Mouse (Mus musculus): ENCODE results near the gene Plpp1. TPM values are rescaled to one million over a fixed set of nuclear protein-coding genes. Genes with fewer than 3 reads are reported as not detected.
A peak's percentile ranks its signal among the peaks of the same experiment; 100 is the strongest.

Gene Plpp1
- polyA plus RNA-seq, 1 experiment from 2014 or later, result 21.8 TPM

- Histone ChIP-seq H3K4me1 (peaks cover 15% of the 10 kb centered on the region), H3K9me3 (no peaks in the 10 kb centered on the region), H3K27me3 (replicated peaks; ENCODE audit: low read depth, poor library complexity, severe bottlenecking) (no peaks in the 10 kb centered on the region), H3K4me3 (no peak overlapping the region), H3K27ac (replicated peaks) (no peak overlapping the region), H3K36me3 (replicated peaks) (no peaks in the 10 kb centered on the region)
- WGBS, result 52% methylated on average over 2 of the region's 2 CpGs
- no peak for DNase-seq (ENCODE audit: low spot score)
Observed at GRCm38 (mm10) chr13:112832589-112832988, 32.0 kb downstream of the Plpp1 start.

DNA sequence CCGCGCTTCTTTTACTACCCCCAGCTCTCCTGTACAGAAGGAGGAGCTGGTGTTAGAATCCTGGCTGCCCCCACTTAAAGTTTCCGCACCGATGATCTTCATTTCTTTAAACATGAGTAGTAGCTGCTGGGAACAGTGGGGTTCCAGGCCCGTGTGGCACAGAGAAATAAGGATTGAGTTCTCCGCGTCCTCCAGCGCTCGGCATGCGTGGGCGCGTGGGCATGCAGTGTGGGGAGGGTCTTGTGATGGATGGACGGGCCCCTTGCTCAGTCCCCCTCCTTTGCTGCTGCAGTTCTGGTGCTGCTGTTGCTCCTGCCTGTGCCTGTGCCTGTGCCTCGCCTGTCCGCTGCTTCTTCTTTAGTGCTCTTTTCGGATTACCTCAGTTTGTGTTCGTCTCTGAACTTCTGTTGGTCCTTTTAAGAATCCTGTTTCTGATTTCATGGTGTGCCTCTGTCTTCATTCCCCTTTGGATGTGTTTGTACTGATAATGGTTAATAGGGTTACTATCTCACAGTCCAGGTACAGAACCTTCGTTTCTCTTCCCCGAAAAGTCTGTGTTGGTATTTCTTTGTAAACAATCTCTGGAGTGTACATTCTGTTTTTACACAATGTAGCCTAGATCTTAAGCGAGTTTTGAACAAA is 32.8 kb downstream of the Plpp1 start:
- Histone ChIP-seq H3K4me1 (peaks cover 15% of the 10 kb centered on the region), H3K27me3 (replicated peaks; ENCODE audit: low read depth, poor library complexity, severe bottlenecking) (no peaks in the 10 kb centered on the region), H3K9me3 (no peaks in the 10 kb centered on the region), H3K4me3 (no peak overlapping the region), H3K36me3 (replicated peaks) (no peaks in the 10 kb centered on the region), H3K27ac (replicated peaks) (no peak overlapping the region)
- 78% methylated on average over 20 of the region's 20 CpGs for WGBS
- DNase-seq (ENCODE audit: low spot score), result no peak

- Histone ChIP-seq H3K27me3 (replicated peaks; ENCODE audit: low read depth, poor library complexity, severe bottlenecking) (no peaks in the 10 kb centered on the region), H3K36me3 (replicated peaks) (no peaks in the 10 kb centered on the region), H3K4me1 (peaks cover 15% of the 10 kb centered on the region), H3K9me3 (no peaks in the 10 kb centered on the region), H3K27ac (replicated peaks) (no peak overlapping the region), H3K4me3 (no peak overlapping the region)
- WGBS, result 84% methylated on average over 3 of the region's 3 CpGs
- DNase-seq (ENCODE audit: low spot score), result no peak
Observed at GRCm38 (mm10) chr13:112833895-112834263, 33.3 kb downstream of the Plpp1 start.

GRCm38 (mm10) chr13:112835113-112835512 is 34.5 kb downstream of the Plpp1 start:
- Histone ChIP-seq H3K4me1 (peaks cover 15% of the 10 kb centered on the region), H3K9me3 (no peaks in the 10 kb centered on the region), H3K27ac (replicated peaks) (no peak overlapping the region), H3K36me3 (replicated peaks) (no peaks in the 10 kb centered on the region), H3K4me3 (no peak overlapping the region), H3K27me3 (replicated peaks; ENCODE audit: low read depth, poor library complexity, severe bottlenecking) (no peaks in the 10 kb centered on the region)
- WGBS, result 35% methylated on average over 12 of the region's 12 CpGs
- DNase-seq (ENCODE audit: low spot score), result peak; percentile 34

GRCm38 (mm10) chr13:112836951-112837350 is 36.4 kb downstream of the Plpp1 start:
- DNase-seq (ENCODE audit: low spot score), result no peak

DNA sequence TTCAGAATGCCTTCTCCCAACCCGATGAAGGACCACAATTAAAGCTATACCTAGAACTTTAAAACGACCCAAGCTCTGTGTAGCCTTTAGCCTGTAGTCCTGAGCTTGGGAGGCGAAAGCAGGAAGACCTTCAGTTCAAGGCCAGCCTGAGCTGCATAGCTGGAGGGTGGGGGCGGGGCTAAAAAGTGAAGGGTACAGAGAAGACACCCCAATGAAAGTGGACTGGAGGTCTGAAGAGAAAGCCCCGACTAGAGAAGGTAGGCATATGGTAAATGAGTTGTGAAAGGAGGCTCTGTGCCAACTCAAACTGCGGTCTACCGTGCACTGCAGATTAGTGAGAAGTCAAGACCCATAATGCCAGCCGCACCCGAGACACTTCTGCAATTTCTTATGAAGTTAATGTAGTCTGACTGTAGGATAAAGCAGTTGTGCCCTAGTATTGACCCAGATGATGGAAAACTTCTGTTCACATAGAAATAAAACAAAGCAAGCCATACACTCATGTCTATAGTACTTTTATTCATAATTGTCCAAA is 37.1 kb downstream of the Plpp1 start:
- Histone ChIP-seq H3K27me3 (replicated peaks; ENCODE audit: low read depth, poor library complexity, severe bottlenecking) (no peaks in the 10 kb centered on the region), H3K36me3 (replicated peaks) (peaks cover 4% of the 10 kb centered on the region; the same call in 1 of the 2 replicates), H3K9me3 (no peaks in the 10 kb centered on the region), H3K27ac (replicated peaks) (no peak overlapping the region), H3K4me3 (no peak overlapping the region), H3K4me1 (peaks cover 12% of the 10 kb centered on the region)
- WGBS, result 87% methylated on average over 9 of the region's 9 CpGs
- no peak for DNase-seq (ENCODE audit: low spot score)

More at GRCm38 (mm10) chr13:112836951-112837350, 36.4 kb downstream of the Plpp1 start:
- Histone ChIP-seq H3K27ac (replicated peaks) (no peak overlapping the region), H3K4me1 (peaks cover 15% of the 10 kb centered on the region), H3K9me3 (no peaks in the 10 kb centered on the region), H3K4me3 (no peak overlapping the region), H3K36me3 (replicated peaks) (no peaks in the 10 kb centered on the region), H3K27me3 (replicated peaks; ENCODE audit: low read depth, poor library complexity, severe bottlenecking) (no peaks in the 10 kb centered on the region)
- 83% methylated on average over 2 of the region's 2 CpGs for WGBS

DNA sequence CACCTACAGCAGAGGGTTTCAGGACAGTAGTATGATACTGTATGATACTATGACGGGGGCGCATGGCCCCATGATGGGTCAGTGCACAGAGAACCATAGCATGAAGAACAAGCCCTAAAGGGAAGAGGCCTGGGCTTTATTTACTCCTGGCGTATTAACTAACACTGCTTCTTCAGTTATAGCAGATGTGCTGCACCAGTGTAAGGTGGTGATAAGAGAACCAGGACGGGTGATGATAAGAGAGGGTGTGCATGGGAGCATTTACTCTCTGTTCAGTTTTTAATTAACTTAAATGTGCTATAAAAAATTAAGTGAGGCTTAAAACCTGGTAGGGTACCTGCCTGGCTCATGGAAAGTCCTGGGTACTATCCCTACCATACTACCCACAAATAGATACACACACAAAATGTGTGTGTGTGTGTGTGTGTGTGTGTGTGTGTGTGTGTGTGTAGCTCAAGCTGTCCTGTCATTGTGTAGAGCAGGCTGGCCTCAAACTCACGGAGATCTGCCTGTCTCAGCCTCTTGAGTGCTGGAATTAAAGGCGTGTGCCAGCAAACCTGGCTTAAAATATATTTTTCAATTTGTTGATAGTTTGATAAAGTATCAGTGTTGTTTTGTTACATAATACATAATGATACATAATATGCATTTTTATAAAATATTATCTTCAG is 38.1 kb downstream of the Plpp1 start:
- H3K27ac ChIP-seq (replicated peaks), result no peak overlapping the region
- WGBS, result 92% methylated on average over 6 of the region's 6 CpGs

GRCm38 (mm10) chr13:112840241-112841087 is 39.9 kb downstream of the Plpp1 start:
- H3K36me3 ChIP-seq (replicated peaks), result peaks cover 14% of the 10 kb centered on the region
- no peak for DNase-seq (ENCODE audit: low spot score)
- H3K4me3 ChIP-seq, result no peak overlapping the region
- H3K9me3 ChIP-seq, result no peaks in the 10 kb centered on the region; the same call in 1 of the 2 replicates
- H3K4me1 ChIP-seq, result no peaks in the 10 kb centered on the region
- H3K27me3 ChIP-seq (replicated peaks; ENCODE audit: low read depth, poor library complexity, severe bottlenecking), result no peaks in the 10 kb centered on the region
- H3K27ac ChIP-seq (replicated peaks), result no peak overlapping the region
- WGBS, result 90% methylated on average over 16 of the region's 16 CpGs

More for the DNA sequence above, 38.1 kb downstream of the Plpp1 start:
- Histone ChIP-seq H3K36me3 (replicated peaks) (peaks cover 4% of the 10 kb centered on the region; the same call in 1 of the 2 replicates), H3K4me3 (no peak overlapping the region), H3K27me3 (replicated peaks; ENCODE audit: low read depth, poor library complexity, severe bottlenecking) (no peaks in the 10 kb centered on the region), H3K4me1 (peaks cover 3% of the 10 kb centered on the region), H3K9me3 (no peaks in the 10 kb centered on the region)
- DNase-seq (ENCODE audit: low spot score), result no peak

DNA sequence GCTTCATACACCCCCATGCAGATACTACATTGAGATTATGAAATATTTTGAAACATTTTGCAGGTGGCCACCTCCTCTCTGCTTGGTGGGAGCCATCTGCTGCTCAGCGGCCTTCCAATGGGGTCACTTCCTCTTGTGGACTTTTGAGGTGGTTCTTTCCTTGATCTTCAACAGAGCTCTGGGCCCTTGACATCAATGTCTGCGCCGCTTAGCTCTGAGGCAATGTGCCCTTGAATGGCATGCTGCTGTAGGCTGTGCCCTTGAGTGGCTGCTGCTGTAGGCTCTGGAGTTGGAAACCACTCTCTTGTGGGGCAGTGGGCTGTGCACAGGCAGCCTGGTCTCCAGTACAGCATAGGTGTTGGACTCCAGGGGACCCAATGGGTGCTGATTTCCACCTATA is 45.3 kb downstream of the Plpp1 start:
- Histone ChIP-seq H3K4me3 (no peak overlapping the region), H3K4me1 (no peaks in the 10 kb centered on the region), H3K9me3 (no peaks in the 10 kb centered on the region; the same call in 1 of the 2 replicates), H3K27ac (replicated peaks) (no peak overlapping the region), H3K36me3 (replicated peaks) (peaks cover 26% of the 10 kb centered on the region), H3K27me3 (replicated peaks; ENCODE audit: low read depth, poor library complexity, severe bottlenecking) (no peaks in the 10 kb centered on the region)
- no peak for DNase-seq (ENCODE audit: low spot score)
- 92% methylated on average over 3 of the region's 3 CpGs for WGBS

DNA sequence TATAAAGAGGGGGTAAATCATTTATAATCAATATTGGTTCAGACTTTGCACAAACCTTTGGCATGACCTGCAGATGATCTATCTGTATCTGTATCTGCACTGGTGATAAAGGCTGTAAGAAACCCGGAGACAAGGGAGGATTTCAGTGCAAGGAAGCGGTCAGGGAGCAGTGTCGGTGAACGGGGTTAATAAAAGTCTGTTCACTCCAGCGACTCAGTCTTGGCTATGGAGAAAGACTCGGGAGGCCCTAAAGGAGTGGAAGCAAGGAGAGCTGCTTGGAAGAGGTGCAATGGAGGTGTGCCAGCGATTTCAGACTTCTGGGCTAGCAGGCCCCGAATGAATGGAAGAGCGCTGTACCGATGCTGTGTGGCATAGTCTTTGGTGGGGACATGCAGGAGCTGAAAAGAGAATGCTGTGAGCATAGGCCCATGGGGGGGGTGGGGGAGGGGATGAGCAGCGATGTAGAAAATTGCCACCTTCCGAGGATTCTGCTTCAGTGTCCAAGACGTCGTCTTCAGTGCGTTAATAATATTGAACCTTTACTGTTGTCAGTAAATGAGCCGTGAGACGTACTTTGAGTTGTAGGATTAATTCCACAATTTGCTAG is 53.2 kb downstream of the Plpp1 start:
- DNase-seq (ENCODE audit: low spot score), result no peak
- peaks cover 7% of the 10 kb centered on the region for H3K36me3 ChIP-seq (replicated peaks)
- H3K27ac ChIP-seq (replicated peaks), result no peak overlapping the region
- 0 out of 2 replicates have a peak, but pooled peaks cover 3% of the 10 kb centered on the region for H3K4me1 ChIP-seq
- no peak overlapping the region for H3K4me3 ChIP-seq
- no peaks in the 10 kb centered on the region for H3K27me3 ChIP-seq (replicated peaks; ENCODE audit: low read depth, poor library complexity, severe bottlenecking)
- 64% methylated on average over 17 of the region's 17 CpGs for WGBS
- no peaks in the 10 kb centered on the region for H3K9me3 ChIP-seq

GRCm38 (mm10) chr13:112854402-112854801 is 53.8 kb downstream of the Plpp1 start:
- H3K9me3 ChIP-seq, result no peaks in the 10 kb centered on the region
- WGBS, result 83% methylated on average over 6 of the region's 6 CpGs
- H3K27ac ChIP-seq (replicated peaks), result no peak overlapping the region
- no peaks in the 10 kb centered on the region for H3K27me3 ChIP-seq (replicated peaks; ENCODE audit: low read depth, poor library complexity, severe bottlenecking)
- peaks cover 12% of the 10 kb centered on the region for H3K36me3 ChIP-seq (replicated peaks)
- DNase-seq (ENCODE audit: low spot score), result no peak
- H3K4me3 ChIP-seq, result no peak overlapping the region
- H3K4me1 ChIP-seq, result 0 out of 2 replicates have a peak, but pooled peaks cover 3% of the 10 kb centered on the region

DNA sequence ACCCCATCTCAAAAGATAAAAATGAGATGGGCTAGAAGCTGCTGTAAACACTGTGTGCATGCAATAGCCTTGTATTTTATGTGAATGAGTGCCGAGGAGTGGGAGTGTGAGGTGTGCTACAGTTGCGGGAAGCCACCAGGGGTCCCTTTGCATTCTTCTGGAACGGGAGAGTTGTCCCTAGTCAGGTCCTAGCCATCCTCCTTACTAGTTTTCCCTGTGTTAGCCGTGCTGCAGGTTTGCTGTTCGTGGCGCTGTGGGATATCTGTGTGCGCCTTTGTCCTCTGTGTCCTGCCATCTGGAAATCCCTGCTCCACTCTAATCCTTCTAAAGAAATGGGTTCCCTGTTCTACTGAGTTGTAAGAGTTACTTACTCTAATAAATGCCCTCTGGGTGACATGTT is 57.3 kb downstream of the Plpp1 start:
- peaks cover 28% of the 10 kb centered on the region for H3K36me3 ChIP-seq (replicated peaks)
- H3K4me3 ChIP-seq, result no peak overlapping the region
- 75% methylated on average over 7 of the region's 7 CpGs for WGBS
- H3K9me3 ChIP-seq, result no peaks in the 10 kb centered on the region
- no peak for DNase-seq (ENCODE audit: low spot score)
- no peak overlapping the region for H3K27ac ChIP-seq (replicated peaks)
- 0 out of 2 replicates have a peak, but pooled peaks cover 3% of the 10 kb centered on the region for H3K4me1 ChIP-seq
- no peaks in the 10 kb centered on the region for H3K27me3 ChIP-seq (replicated peaks; ENCODE audit: low read depth, poor library complexity, severe bottlenecking)

All from embryonic facial prominence, embryonic 10.5 days (tissue).